Mouse (Mus musculus) cerebellum, postnatal 14 days (tissue): ENCODE measurements around the gene Auts2.

ENCODE experiments used
- DNase-seq, 2 experiments: peaks; one replicate each; pipeline ENCODE4 v3.0.0; 2021; ENCODE audit warnings: mixed read lengths in 2 of 2

Auts2 gene

GRCm38 (mm10) chr5:132235460-132235859 is 307.7 kb downstream of the Auts2 start:
- DNase-seq = no peak

GRCm38 (mm10) chr5:132234471-132234870 is 308.7 kb downstream of the Auts2 start:
- DNase-seq = peak; percentile 45 to 50

- peak; percentile 79 to 84 for DNase-seq
These were observed 311.7 kb downstream of the Auts2 start for GRCm38 (mm10) chr5:132231280-132232047.

GRCm38 (mm10) chr5:132229644-132230357 is 313.3 kb downstream of the Auts2 start:
- DNase-seq = peak; percentile 78 to 79

- no peak for DNase-seq
These were observed 314.1 kb downstream of the Auts2 start for GRCm38 (mm10) chr5:132229023-132229422.

DNA sequence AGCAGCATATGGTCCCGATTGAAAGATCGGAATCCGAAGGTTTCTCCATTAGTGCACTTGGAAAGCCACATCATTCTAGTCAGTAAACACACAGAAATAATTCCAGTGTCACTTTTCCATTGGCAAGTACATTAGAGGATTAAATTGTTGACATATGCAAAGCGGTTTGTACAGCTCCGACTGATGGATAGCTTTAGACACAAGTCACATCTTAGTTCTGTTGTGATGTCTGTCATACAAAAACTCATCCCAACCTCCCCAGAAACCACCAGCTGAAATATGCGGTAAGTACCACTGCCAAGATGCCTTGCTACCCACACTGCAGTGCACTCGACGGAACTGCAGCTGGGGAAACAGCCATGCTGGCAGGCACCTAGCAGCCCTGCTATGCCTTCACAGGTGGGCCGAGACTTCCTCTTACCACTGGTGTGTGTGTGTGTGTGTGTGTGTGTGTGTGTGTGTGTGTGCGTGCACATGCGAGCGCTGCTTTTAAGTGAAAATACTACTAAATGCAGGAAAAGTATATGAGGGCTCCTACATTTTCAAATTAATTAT is 322.7 kb downstream of the Auts2 start:
- no peak for DNase-seq

GRCm38 (mm10) chr5:132216143-132216542 is 327.0 kb downstream of the Auts2 start:
- DNase-seq = no peak

GRCm38 (mm10) chr5:132212446-132212845 is 330.7 kb downstream of the Auts2 start:
- peak; percentile 37 to 56 for DNase-seq

DNA sequence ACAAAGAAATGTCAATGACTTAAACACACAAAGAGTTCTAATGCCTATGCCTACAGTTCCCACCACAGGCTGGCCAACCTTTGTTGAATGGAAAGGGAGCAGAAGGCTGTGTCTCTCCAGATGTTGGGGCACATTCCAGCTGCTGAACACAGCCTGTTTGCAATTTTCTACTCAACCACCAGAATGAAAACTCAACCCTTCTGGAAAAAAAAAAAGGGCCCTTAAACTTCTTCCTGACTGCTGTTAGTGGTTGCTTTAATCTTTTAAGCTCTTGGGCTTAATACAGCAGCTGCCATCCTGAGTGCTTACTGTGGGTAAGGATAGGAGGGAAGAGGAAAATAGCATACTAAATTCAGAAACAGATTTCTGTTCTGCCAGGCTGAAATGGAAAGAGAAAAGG is 333.4 kb downstream of the Auts2 start:
- no peak for DNase-seq

DNA sequence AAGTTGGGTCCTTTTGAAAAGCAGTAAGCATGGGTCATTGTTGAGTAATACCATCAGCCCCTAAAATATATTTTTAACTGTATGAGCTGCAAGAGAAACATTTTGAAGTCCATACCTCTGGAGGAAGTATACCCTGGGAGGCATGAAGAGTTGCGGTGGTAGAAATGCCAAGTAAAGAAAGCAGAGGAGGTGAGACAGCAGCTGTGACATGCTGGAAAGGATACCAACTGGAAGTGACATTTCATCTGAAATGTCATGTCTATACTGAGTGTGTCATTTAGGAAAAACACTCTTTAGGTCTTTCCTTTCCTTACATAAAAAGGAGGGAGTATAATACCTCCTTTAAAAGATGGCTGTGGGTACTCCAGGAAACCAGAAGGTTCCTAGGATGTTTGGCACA is 336.9 kb downstream of the Auts2 start:
- no peak for DNase-seq

DNA sequence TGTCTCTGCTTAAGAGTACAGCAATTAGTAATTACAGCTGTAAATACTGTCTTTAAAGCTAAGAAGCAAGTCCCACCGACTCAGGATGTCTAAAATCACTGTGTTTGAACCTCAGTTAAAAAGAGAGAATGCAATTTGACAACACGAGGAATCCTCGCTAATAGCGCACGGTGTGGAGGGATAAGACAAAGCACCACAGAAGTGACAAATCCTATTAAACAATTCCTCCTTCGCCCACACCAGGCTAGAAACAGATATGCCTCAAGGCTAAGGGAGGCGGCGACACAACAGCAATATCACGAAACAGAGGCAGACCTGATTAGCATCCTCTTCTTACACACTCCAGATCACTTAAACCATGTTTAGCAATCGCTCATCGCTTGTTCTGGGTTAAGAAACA is 339.3 kb downstream of the Auts2 start:
- DNase-seq = no peak

- peak; percentile 64 to 66 for DNase-seq
These were observed 342.0 kb downstream of the Auts2 start for GRCm38 (mm10) chr5:132201077-132201645.

DNA sequence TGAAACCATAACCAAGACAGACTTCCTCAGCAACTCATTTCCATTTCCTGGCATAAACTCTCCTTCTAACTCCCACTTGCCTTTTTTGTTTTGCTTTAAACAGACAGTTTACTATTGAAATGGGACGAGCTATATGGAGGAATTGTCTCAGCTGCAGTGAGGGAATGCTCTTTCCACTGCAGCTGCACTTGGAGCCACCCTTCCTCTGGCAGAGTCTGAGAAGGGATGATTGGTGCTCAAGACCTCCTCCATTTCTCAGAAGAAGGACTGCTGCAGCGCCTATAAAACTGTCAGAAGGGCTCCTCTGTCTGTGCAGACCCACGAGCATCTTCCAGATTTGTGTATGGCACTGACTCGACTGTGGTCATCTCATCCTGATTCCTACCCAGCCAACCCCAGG is 342.5 kb downstream of the Auts2 start:
- DNase-seq = no peak

- peak; percentile 73 to 79 for DNase-seq
These were observed 348.1 kb downstream of the Auts2 start for GRCm38 (mm10) chr5:132195048-132195533.

DNA sequence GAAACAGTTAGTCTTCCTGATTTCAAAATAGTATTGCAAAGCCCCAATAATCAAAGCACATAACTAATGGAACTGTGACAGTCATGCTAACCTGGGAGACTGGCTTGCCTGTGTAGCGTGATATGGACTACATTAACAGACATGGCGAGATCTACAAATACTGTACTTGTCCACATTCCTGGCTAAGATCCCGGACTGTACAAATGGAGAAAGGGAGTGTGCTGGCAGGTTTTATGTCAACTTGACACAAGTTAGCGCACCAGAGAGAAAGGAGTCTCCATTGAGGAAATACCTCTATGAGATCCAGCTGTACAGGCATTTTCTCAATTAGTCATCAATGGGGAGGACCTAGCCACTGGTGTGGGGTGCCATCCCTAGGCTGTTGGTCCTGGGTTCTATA is 353.0 kb downstream of the Auts2 start:
- DNase-seq = no peak

DNA sequence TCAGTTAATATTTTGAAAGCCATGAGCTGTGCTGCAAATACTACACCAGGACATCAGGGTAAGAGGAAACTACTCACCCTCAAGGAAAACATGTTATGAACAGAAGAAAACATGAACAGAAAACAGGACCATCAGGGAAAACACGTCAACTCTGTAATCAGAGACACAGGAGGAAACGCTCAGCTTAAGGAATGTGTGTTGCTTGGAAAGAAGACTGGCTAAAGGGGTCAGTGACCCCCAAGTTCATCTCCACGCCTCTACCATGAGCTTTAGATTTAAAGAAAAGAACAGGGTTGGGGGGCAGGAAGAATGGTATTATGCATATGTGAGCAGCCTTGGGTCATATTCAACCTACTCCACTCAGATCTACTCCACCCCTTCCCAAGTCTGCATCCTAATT is 356.5 kb downstream of the Auts2 start:
- DNase-seq = no peak

DNA sequence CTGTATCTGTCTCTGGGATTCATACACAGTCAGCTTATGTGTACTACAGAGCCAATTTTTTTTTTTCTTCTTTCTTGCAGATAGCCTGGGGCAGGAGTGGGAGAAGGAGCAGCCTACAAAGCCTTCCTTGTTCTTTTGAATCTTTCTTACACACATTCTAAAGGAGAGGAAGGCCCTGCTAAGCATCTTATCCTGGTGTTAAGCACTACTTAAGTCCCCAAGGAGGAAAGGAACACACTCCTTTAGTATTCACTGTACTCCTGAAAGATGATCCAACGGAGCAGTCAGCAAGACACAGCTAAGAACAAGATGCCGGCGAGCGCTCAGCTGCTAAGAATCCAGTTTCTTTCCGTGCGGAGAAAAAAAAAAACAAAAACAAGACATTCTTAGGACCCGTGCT is 356.9 kb downstream of the Auts2 start:
- DNase-seq = no peak

- DNase-seq = no peak
These were observed 358.6 kb downstream of the Auts2 start for GRCm38 (mm10) chr5:132184395-132185095.

DNA sequence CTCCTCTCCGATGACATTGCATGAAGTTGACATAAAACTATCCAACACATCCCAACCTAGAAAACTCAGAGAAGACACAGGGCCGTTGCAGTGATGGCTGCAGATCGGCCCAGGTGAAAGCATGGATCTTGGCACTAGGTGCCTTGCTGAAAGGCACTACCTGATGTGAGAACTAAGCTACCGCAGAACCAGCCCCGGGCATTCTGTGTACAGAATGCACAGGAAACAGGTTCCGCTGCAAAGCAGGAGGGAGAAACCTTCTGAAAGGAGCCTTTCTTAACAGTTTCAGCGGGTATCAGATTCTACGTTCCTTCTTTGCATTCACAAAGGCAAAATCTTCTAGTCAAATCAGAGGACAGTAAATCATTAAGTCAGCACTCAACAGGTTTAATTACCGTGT is 361.1 kb downstream of the Auts2 start:
- no peak for DNase-seq

- DNase-seq = peak; percentile 90 to 91
These were observed 373.1 kb downstream of the Auts2 start for GRCm38 (mm10) chr5:132170010-132170409.

DNA sequence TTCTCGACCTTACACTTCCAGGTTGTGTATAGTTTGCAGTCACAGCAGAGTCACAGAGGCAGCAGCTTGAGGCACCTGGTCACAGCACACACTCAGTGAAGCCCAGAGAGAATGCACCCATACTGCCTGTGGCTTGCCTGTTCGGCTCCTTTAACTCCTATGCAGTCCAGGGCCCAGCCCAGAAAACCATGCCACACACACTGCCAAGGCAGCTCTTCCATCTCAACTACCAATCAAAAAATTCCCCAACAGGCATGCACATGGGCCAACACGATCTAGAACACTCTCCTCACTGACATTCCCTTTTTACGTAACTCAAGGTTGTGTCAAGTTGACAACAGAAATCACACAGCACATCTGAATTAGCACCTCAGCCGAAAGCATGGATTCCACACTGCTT is 374.3 kb downstream of the Auts2 start:
- DNase-seq = no peak

GRCm38 (mm10) chr5:132168224-132168623 is 374.9 kb downstream of the Auts2 start:
- no peak for DNase-seq

DNA sequence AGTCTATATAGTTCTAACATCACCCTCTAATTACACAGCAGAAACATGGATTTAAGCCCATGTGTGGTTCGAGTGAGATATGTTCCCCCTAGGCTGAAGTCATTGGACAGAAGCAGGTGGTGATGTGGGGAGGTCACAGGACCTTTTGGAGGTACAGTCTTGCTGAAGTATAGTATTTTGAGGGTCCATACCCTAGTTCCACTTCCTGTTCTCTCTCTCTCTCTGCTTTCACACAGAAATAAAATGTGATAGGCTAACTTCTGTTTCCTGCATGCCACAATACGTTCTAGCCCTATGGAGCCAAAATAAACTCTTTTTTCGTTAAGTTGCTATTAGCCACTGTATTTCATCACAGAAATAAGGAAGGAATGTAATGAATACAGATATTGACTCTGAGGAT is 376.6 kb downstream of the Auts2 start:
- DNase-seq = no peak
